Comparison of ENCODE assay signal across 20 mouse cellular contexts in the genomic region with DNA sequence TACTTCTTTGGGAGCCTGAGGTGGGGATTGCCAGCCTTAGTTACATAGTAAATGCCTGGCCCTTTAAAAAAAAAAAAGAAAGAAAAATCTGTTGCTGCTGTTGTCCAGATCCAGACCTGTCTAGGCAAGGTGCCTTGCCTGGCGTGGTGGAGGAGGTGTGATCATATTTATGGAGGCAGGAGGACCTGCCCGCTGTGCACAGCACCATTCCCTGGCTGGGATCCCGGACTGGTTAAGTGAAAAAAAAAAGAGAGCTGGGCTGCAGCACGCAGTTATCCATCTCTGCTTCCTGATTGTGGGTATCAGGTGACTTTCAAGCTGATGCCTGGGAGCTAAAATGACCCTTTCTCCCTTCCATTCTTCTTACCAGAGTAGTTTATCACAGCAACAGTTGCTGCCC. TPM values are rescaled to one million over a fixed set of nuclear protein-coding genes. Genes with fewer than 3 reads are reported as not detected.
DNase-seq lines count a peak whose midpoint lies in the region; ATAC-seq lines count a peak whose summit lies in the region.
"Had no signal": no experiment of that assay in that cellular context is flagged by ENCODE, and none has a peak within 500 bp of the region (broad histone marks: within the 10 kb centered on the region; RNA-seq: fewer than 3 reads in every experiment).

No protein-coding gene starts in this region.

- H3K36me3 ChIP-seq in kidney, embryonic 15.5 days = peaks cover 34% of the 10 kb centered on the region
- peaks cover 27% of the 10 kb centered on the region for H3K36me3 ChIP-seq in liver, embryonic 16.5 days (ENCODE audit: control insufficient read depth, insufficient read depth)

- H3K9me3 ChIP-seq in kidney, embryonic 15.5 days (replicated peaks) = no peaks in the 10 kb centered on the region
- H3K9me3 ChIP-seq in liver, embryonic 16.5 days (replicated peaks; ENCODE audit: control insufficient read depth, low read length) = no peaks in the 10 kb centered on the region
- H3K9me3 ChIP-seq: limb, embryonic 12.5 days; midbrain, embryonic 15.5 days had no signal

- no peak overlapping the region for H3K27ac ChIP-seq in kidney, embryonic 15.5 days
- H3K27ac ChIP-seq in liver, embryonic 16.5 days (ENCODE audit: low read length) = peak overlapping the region; percentile 96; the same call in 1 of the 2 replicates
- H3K27ac ChIP-seq: left cerebral cortex, adult 2 months; limb, embryonic 12.5 days; midbrain, embryonic 15.5 days had no signal

- no peak for ATAC-seq in kidney, embryonic 15.5 days (replicated peaks; ENCODE audit: low FRiP score)
- no peak for ATAC-seq in liver, embryonic 16.5 days (ENCODE audit: low read depth)
- ATAC-seq: forebrain, embryonic 16.5 days; midbrain, embryonic 15.5 days had no signal

- H3K27me3 ChIP-seq in kidney, embryonic 15.5 days = no peaks in the 10 kb centered on the region
- H3K27me3 ChIP-seq in liver, embryonic 16.5 days (ENCODE audit: control insufficient read depth, insufficient read depth, low read depth, low read length) = no peaks in the 10 kb centered on the region
- H3K27me3 ChIP-seq: limb, embryonic 12.5 days; midbrain, embryonic 15.5 days had no signal

- no peak overlapping the region for H3K4me2 ChIP-seq in kidney, embryonic 15.5 days
- H3K4me2 ChIP-seq in liver, embryonic 16.5 days (ENCODE audit: low read depth, low read length) = no peak overlapping the region
- H3K4me2 ChIP-seq: limb, embryonic 12.5 days; midbrain, embryonic 15.5 days had no signal

- H3K4me1 ChIP-seq in kidney, embryonic 15.5 days = no peaks in the 10 kb centered on the region
- H3K4me1 ChIP-seq in liver, embryonic 16.5 days (ENCODE audit: control insufficient read depth, low read depth, low read length) = peaks cover 55% of the 10 kb centered on the region
- H3K4me1 ChIP-seq: midbrain, embryonic 15.5 days had no signal

- H3K9ac ChIP-seq in kidney, embryonic 15.5 days = no peak overlapping the region
- peak overlapping the region; percentile 40 for H3K9ac ChIP-seq in liver, embryonic 16.5 days (ENCODE audit: low read depth, low read length)
- H3K9ac ChIP-seq: limb, embryonic 12.5 days; midbrain, embryonic 15.5 days had no signal

- WGBS in kidney, embryonic 15.5 days = 55% methylated on average over 4 of the region's 4 CpGs
- 66% methylated on average over 4 of the region's 4 CpGs for WGBS in liver, embryonic 16.5 days (ENCODE audit: insufficient replicate concordance)

- peak; percentile 51 to 61 for DNase-seq in kidney, postnatal 25 days
- DNase-seq in cerebellum, adult 18-20 months = peak; percentile 68
- peak; percentile 79 to 87 for DNase-seq in cerebellum, postnatal 25 days
- DNase-seq in retina, embryonic 14.5 days (ENCODE audit: low spot score) = no peak
- no peak for DNase-seq in lung, postnatal 14 days
- DNase-seq: adrenal gland, postnatal 36 days; kidney, postnatal 10 days; retina, postnatal 1 day had no signal

- H3K4me3 ChIP-seq in kidney, embryonic 15.5 days (replicated peaks) = no peak overlapping the region
- no peak overlapping the region for H3K4me3 ChIP-seq in liver, embryonic 16.5 days (ENCODE audit: low read depth, low read length)
- H3K4me3 ChIP-seq: left cerebral cortex, adult 2 months; limb, embryonic 12.5 days; midbrain, embryonic 15.5 days had no signal

RNA-seq across cellular contexts. Expression of a gene that starts 4.5 kb away (rescaled TPM):
- polyA plus RNA-seq in kidney, embryonic 15.5 days (2015; fragmentation: Nextera tagmentation; extraction: Ambion mirVana) = not detected in 2 replicates
- polyA plus RNA-seq in liver, embryonic 16.5 days (2015; fragmentation: Nextera tagmentation; extraction: Ambion mirVana) = 0.15 TPM in 1 of 2 replicates, not detected in the other
- polyA plus RNA-seq: embryonic facial prominence, embryonic 11.5 days; forebrain, embryonic 16.5 days; heart, embryonic 14.5 days; hindbrain, embryonic 11.5 days; intestine, embryonic 14.5 days; limb, embryonic 12.5 days; lung, embryonic 16.5 days; urinary bladder, adult 2 months had no signal

RNA-seq across cellular contexts. Expression of a gene that starts 13.1 kb away (rescaled TPM):
- polyA plus RNA-seq in kidney, embryonic 15.5 days (2015; fragmentation: Nextera tagmentation; extraction: Ambion mirVana) = 76.8 and 80.8 TPM in 2 replicates
- polyA plus RNA-seq in liver, embryonic 16.5 days (2015; fragmentation: Nextera tagmentation; extraction: Ambion mirVana) = 95.2 and 96.6 TPM in 2 replicates

RNA-seq across cellular contexts. Expression of a gene that starts 47.6 kb away (rescaled TPM):
- 19.8 and 20.9 TPM in 2 replicates for polyA plus RNA-seq in kidney, embryonic 15.5 days (2015; fragmentation: Nextera tagmentation; extraction: Ambion mirVana)
- polyA plus RNA-seq in liver, embryonic 16.5 days (2015; fragmentation: Nextera tagmentation; extraction: Ambion mirVana) = 8.9 and 9.7 TPM in 2 replicates

RNA-seq across cellular contexts. Expression of a gene that starts 47.6 kb away (rescaled TPM):
- 54.1 and 56.4 TPM in 2 replicates for polyA plus RNA-seq in kidney, embryonic 15.5 days (2015; fragmentation: Nextera tagmentation; extraction: Ambion mirVana)
- 29.5 and 30.1 TPM in 2 replicates for polyA plus RNA-seq in liver, embryonic 16.5 days (2015; fragmentation: Nextera tagmentation; extraction: Ambion mirVana)

Comparison
In these comparisons a context has a peak if more than half of its experiments do, and no peak if none do; other contexts are left out.
1. DNase-seq: peak in kidney, postnatal 25 days (2 of 2), cerebellum, adult 18-20 months (2 of 2) and cerebellum, postnatal 25 days (2 of 2); none in retina, embryonic 14.5 days (single experiment) and lung, postnatal 14 days (single experiment).